Mouse (Mus musculus) embryo, embryonic 11 days (tissue): ENCODE measurements around the gene Gpr27.
A peak's percentile ranks its signal among the peaks of the same experiment; 100 is the strongest.

Source experiments
- DNase-seq: peaks from one replicate; pipeline ENCODE4 v3.0.0-alpha.2; 2015

Gpr27 gene

GRCm38 (mm10) chr6:99692206-99692915, at the start of gene Gpr27:
Gene Gpr27, plus strand, starts transcription at chr6:99692679.
- peak; percentile 75 for DNase-seq

GRCm38 (mm10) chr6:99643439-99644199, 48.9 kb upstream of the Gpr27 start:
- DNase-seq, result no peak

- no peak for DNase-seq
Measured at GRCm38 (mm10) chr6:99644386-99644785, 48.1 kb upstream of the Gpr27 start.

- no peak for DNase-seq
Measured at GRCm38 (mm10) chr6:99644876-99645275, 47.6 kb upstream of the Gpr27 start.

- DNase-seq, result no peak
Measured at GRCm38 (mm10) chr6:99646344-99646743, 46.1 kb upstream of the Gpr27 start.

- no peak for DNase-seq
Measured at GRCm38 (mm10) chr6:99649307-99649706, 43.2 kb upstream of the Gpr27 start.

GRCm38 (mm10) chr6:99652341-99652740, 40.1 kb upstream of the Gpr27 start:
- DNase-seq, result peak; percentile 39

- DNase-seq, result peak; percentile 14
Measured at GRCm38 (mm10) chr6:99654343-99654742, 38.1 kb upstream of the Gpr27 start.

GRCm38 (mm10) chr6:99655488-99655887, 37.0 kb upstream of the Gpr27 start:
- no peak for DNase-seq

- DNase-seq, result no peak
Measured at GRCm38 (mm10) chr6:99656088-99656487, 36.4 kb upstream of the Gpr27 start.

GRCm38 (mm10) chr6:99658586-99658985, 33.9 kb upstream of the Gpr27 start:
- no peak for DNase-seq

GRCm38 (mm10) chr6:99660443-99660842, 32.0 kb upstream of the Gpr27 start:
- DNase-seq, result no peak

GRCm38 (mm10) chr6:99663232-99663631, 29.2 kb upstream of the Gpr27 start:
- no peak for DNase-seq

GRCm38 (mm10) chr6:99665457-99666317, 26.8 kb upstream of the Gpr27 start:
- DNase-seq, result peak; percentile 49

GRCm38 (mm10) chr6:99666318-99667171, 25.9 kb upstream of the Gpr27 start, which contains the start of the genes Eif4e3 and Gm20696:
Gene Eif4e3, minus strand, starts transcription at chr6:99666771.
Gene Gm20696, minus strand, starts transcription at chr6:99666797.
- peak; percentile 78 for DNase-seq

- DNase-seq, result peak; percentile 61
Measured at GRCm38 (mm10) chr6:99667290-99667689, 25.2 kb upstream of the Gpr27 start.

GRCm38 (mm10) chr6:99669481-99670325, 22.8 kb upstream of the Gpr27 start:
- peak; percentile 59 for DNase-seq

GRCm38 (mm10) chr6:99670481-99671119, 21.9 kb upstream of the Gpr27 start:
- peak; percentile 76 for DNase-seq

- DNase-seq, result no peak
Measured at GRCm38 (mm10) chr6:99671768-99672167, 20.7 kb upstream of the Gpr27 start.

GRCm38 (mm10) chr6:99674482-99674881, 18.0 kb upstream of the Gpr27 start:
- DNase-seq, result no peak

- DNase-seq, result no peak
Measured at GRCm38 (mm10) chr6:99677325-99677724, 15.2 kb upstream of the Gpr27 start.
